Mouse (Mus musculus): Measurements from ENCODE around the gene Nemp2. TPM values are rescaled to one million over a fixed set of nuclear protein-coding genes. Genes with fewer than 3 reads are reported as not detected.

Gene Nemp2
- polyA plus RNA-seq, 1 experiment from 2014 or later: 1.2 TPM

- DNase-seq (no peak), ATAC-seq (no peak)
- no peak overlapping the region for H3K4me3 ChIP-seq (ENCODE audit: low read depth, low read length)
- TF ChIP-seq EP300 (IDR thresholded peaks at IDR 0.05; ENCODE audit: low read depth) (no peak), CTCF (IDR thresholded peaks at IDR 0.05; ENCODE audit: low read depth) (no peak)
- no peak overlapping the region for H3K4me2 ChIP-seq (ENCODE audit: low read depth, low read length)
- no peak overlapping the region for H3K9ac ChIP-seq (replicated peaks)
- 70% methylated on average over 2 of the region's 2 CpGs for WGBS (ENCODE audit: insufficient replicate concordance)
- no peaks in the 10 kb centered on the region for H3K27me3 ChIP-seq (ENCODE audit: insufficient read depth, low read length)
- no peak overlapping the region for H3K27ac ChIP-seq (ENCODE audit: low read depth)
- no peaks in the 10 kb centered on the region for H3K4me1 ChIP-seq (ENCODE audit: insufficient read depth)
- no peaks in the 10 kb centered on the region for H3K36me3 ChIP-seq (replicated peaks; ENCODE audit: insufficient read depth, low read length)
- no peaks in the 10 kb centered on the region for H3K9me3 ChIP-seq (ENCODE audit: low read length)
These were observed 29.8 kb downstream of the Nemp2 start for GRCm38 (mm10) chr1:52660278-52660677.

- Histone ChIP-seq H3K4me3 (ENCODE audit: low read depth, low read length) (no peak overlapping the region), H3K9me3 (ENCODE audit: low read length) (no peaks in the 10 kb centered on the region), H3K4me2 (ENCODE audit: low read depth, low read length) (no peak overlapping the region), H3K36me3 (replicated peaks; ENCODE audit: insufficient read depth, low read length) (no peaks in the 10 kb centered on the region), H3K9ac (replicated peaks) (no peak overlapping the region), H3K4me1 (ENCODE audit: insufficient read depth) (no peaks in the 10 kb centered on the region), H3K27ac (ENCODE audit: low read depth) (no peak overlapping the region), H3K27me3 (ENCODE audit: insufficient read depth, low read length) (no peaks in the 10 kb centered on the region)
- DNase-seq (no peak), ATAC-seq (no peak)
- TF ChIP-seq EP300 (IDR thresholded peaks at IDR 0.05; ENCODE audit: low read depth) (no peak), CTCF (IDR thresholded peaks at IDR 0.05; ENCODE audit: low read depth) (no peak)
- WGBS (ENCODE audit: insufficient replicate concordance): 73% methylated on average over 12 of the region's 12 CpGs
These were observed 30.3 kb downstream of the Nemp2 start for GRCm38 (mm10) chr1:52660765-52661164.

GRCm38 (mm10) chr1:52663228-52663627, 32.7 kb downstream of the Nemp2 start:
- H3K27me3 ChIP-seq (ENCODE audit: insufficient read depth, low read length): no peaks in the 10 kb centered on the region
- H3K9ac ChIP-seq (replicated peaks): no peak overlapping the region
- H3K4me3 ChIP-seq (ENCODE audit: low read depth, low read length): no peak overlapping the region
- H3K36me3 ChIP-seq (replicated peaks; ENCODE audit: insufficient read depth, low read length): no peaks in the 10 kb centered on the region
- WGBS (ENCODE audit: insufficient replicate concordance): 85% methylated on average over 7 of the region's 7 CpGs
- H3K27ac ChIP-seq (ENCODE audit: low read depth): no peak overlapping the region
- no peaks in the 10 kb centered on the region for H3K9me3 ChIP-seq (ENCODE audit: low read length)
- TF ChIP-seq CTCF (IDR thresholded peaks at IDR 0.05; ENCODE audit: low read depth) (no peak), EP300 (IDR thresholded peaks at IDR 0.05; ENCODE audit: low read depth) (no peak)
- DNase-seq: no peak
- no peak overlapping the region for H3K4me2 ChIP-seq (ENCODE audit: low read depth, low read length)
- ATAC-seq: no peak
- no peaks in the 10 kb centered on the region for H3K4me1 ChIP-seq (ENCODE audit: insufficient read depth)

- Histone ChIP-seq H3K27ac (ENCODE audit: low read depth) (no peak overlapping the region), H3K27me3 (ENCODE audit: insufficient read depth, low read length) (no peaks in the 10 kb centered on the region), H3K9ac (replicated peaks) (no peak overlapping the region), H3K4me1 (ENCODE audit: insufficient read depth) (no peaks in the 10 kb centered on the region), H3K9me3 (ENCODE audit: low read length) (no peaks in the 10 kb centered on the region), H3K4me2 (ENCODE audit: low read depth, low read length) (no peak overlapping the region), H3K4me3 (ENCODE audit: low read depth, low read length) (no peak overlapping the region), H3K36me3 (replicated peaks; ENCODE audit: insufficient read depth, low read length) (no peaks in the 10 kb centered on the region; the same call in 1 of the 2 replicates)
- DNase-seq (no peak), ATAC-seq (no peak)
- TF ChIP-seq CTCF (IDR thresholded peaks at IDR 0.05; ENCODE audit: low read depth): no peak
- no peak for TF ChIP-seq EP300 (IDR thresholded peaks at IDR 0.05; ENCODE audit: low read depth)
- 58% methylated on average over 7 of the region's 7 CpGs for WGBS (ENCODE audit: insufficient replicate concordance)
These were observed 38.3 kb downstream of the Nemp2 start for GRCm38 (mm10) chr1:52668743-52669323.

GRCm38 (mm10) chr1:52669931-52670330, 39.4 kb downstream of the Nemp2 start:
- no peaks in the 10 kb centered on the region; the same call in 1 of the 2 replicates for H3K36me3 ChIP-seq (replicated peaks; ENCODE audit: insufficient read depth, low read length)
- TF ChIP-seq CTCF (IDR thresholded peaks at IDR 0.05; ENCODE audit: low read depth) (no peak), EP300 (IDR thresholded peaks at IDR 0.05; ENCODE audit: low read depth) (no peak)
- no peak overlapping the region for H3K9ac ChIP-seq (replicated peaks)
- H3K4me2 ChIP-seq (ENCODE audit: low read depth, low read length): no peak overlapping the region
- no peak overlapping the region for H3K4me3 ChIP-seq (ENCODE audit: low read depth, low read length)
- no peak for DNase-seq
- H3K4me1 ChIP-seq (ENCODE audit: insufficient read depth): no peaks in the 10 kb centered on the region
- no peaks in the 10 kb centered on the region for H3K9me3 ChIP-seq (ENCODE audit: low read length)
- no peaks in the 10 kb centered on the region for H3K27me3 ChIP-seq (ENCODE audit: insufficient read depth, low read length)
- 80% methylated on average over 1 of the region's 1 CpGs for WGBS (ENCODE audit: insufficient replicate concordance)
- no peak overlapping the region for H3K27ac ChIP-seq (ENCODE audit: low read depth)
- no peak for ATAC-seq

- Histone ChIP-seq H3K4me2 (ENCODE audit: low read depth, low read length) (no peak overlapping the region), H3K4me3 (ENCODE audit: low read depth, low read length) (no peak overlapping the region), H3K36me3 (replicated peaks; ENCODE audit: insufficient read depth, low read length) (no peaks in the 10 kb centered on the region; the same call in 1 of the 2 replicates), H3K27ac (ENCODE audit: low read depth) (no peak overlapping the region), H3K9ac (replicated peaks) (no peak overlapping the region), H3K4me1 (ENCODE audit: insufficient read depth) (no peaks in the 10 kb centered on the region), H3K27me3 (ENCODE audit: insufficient read depth, low read length) (no peaks in the 10 kb centered on the region), H3K9me3 (ENCODE audit: low read length) (no peaks in the 10 kb centered on the region)
- WGBS (ENCODE audit: insufficient replicate concordance): 56% methylated on average over 7 of the region's 7 CpGs
- TF ChIP-seq CTCF (IDR thresholded peaks at IDR 0.05; ENCODE audit: low read depth) (no peak), EP300 (IDR thresholded peaks at IDR 0.05; ENCODE audit: low read depth) (no peak)
- ATAC-seq (no peak), DNase-seq (no peak)
These were observed 45.4 kb downstream of the Nemp2 start for GRCm38 (mm10) chr1:52675561-52676551.

All from liver, postnatal 0 days (tissue).